Mouse (Mus musculus) midbrain, embryonic 13.5 days (tissue): ENCODE data around the gene Spsb4. TPM values are rescaled to one million over a fixed set of nuclear protein-coding genes. Genes with fewer than 3 reads are reported as not detected.

Source experiments
- ATAC-seq: fragments of 200-750 bp; cut with Nextera tagmentation; 2 replicates; pipeline ENCODE4 v1.8.0; 2017; ENCODE audit warnings: mild to moderate bottlenecking, moderate TSS enrichment, moderate library complexity
- H3K27ac ChIP-seq: fragments of 300-500 bp; sonication (generic); 2 replicates; pipeline ENCODE4 v1.5.1; 2015; ENCODE audit warnings: inconsistent platforms, mild to moderate bottlenecking, moderate library complexity
- H3K27me3 ChIP-seq: fragments of 300-500 bp; sonication (generic); 2 replicates; pipeline ENCODE4 v1.6.1; 2015; ENCODE audit warnings: mild to moderate bottlenecking, inconsistent platforms
- H3K36me3 ChIP-seq: fragments of 300-500 bp; sonication (generic); 2 replicates; pipeline ENCODE4 v1.6.1; 2015; ENCODE audit warnings: mild to moderate bottlenecking, inconsistent platforms
- H3K4me1 ChIP-seq: fragments of 300-500 bp; sonication (generic); replicated peaks from 2 replicates; pipeline ENCODE4 v1.6.1; 2015; ENCODE audit warnings: inconsistent platforms
- H3K4me2 ChIP-seq: fragments of 300-500 bp; sonication (generic); replicated peaks from 2 replicates; pipeline ENCODE4 v1.6.1; 2015; ENCODE audit warnings: moderate library complexity, mild to moderate bottlenecking, inconsistent platforms
- H3K4me3 ChIP-seq: fragments of 300-500 bp; sonication (generic); replicated peaks from 2 replicates; pipeline ENCODE4 v1.5.1; 2015; ENCODE audit warnings: mild to moderate bottlenecking, inconsistent platforms
- H3K9ac ChIP-seq: fragments of 300-500 bp; sonication (generic); replicated peaks from 2 replicates; pipeline ENCODE4 v1.6.1; 2015; ENCODE audit warnings: mild to moderate bottlenecking, inconsistent platforms
- H3K9me3 ChIP-seq: fragments of 300-500 bp; sonication (generic); 2 replicates; pipeline ENCODE4 v1.6.1; 2016; ENCODE audit warnings: mild to moderate bottlenecking, inconsistent platforms
- WGBS: fragments of 180-500 bp; shearing (Covaris S2); methylation state at CpG from one replicate; pipeline ENCODE4 v1.1.7; 2015; 5-methylcytosine and 5-hydroxymethylcytosine counted together
- polyA plus RNA-seq: library from polyadenylated mRNA; unstranded; fragments of >200 nt; fragmentation: Nextera tagmentation; extraction: Ambion mirVana; gene quantifications from 2 replicates; pipeline ENCODE4 v1.2.1, GENCODE M21; 2015

The Spsb4 gene
- polyA plus RNA-seq: 64.2 and 64.9 TPM in 2 replicates

GRCm38 (mm10) chr9:97018677-97019147 is at the start of gene Spsb4:
Gene Spsb4 (minus strand): TSS chr9:97018843.
- Histone ChIP-seq H3K27ac (peak within 1 kb of the TSS; percentile 99), H3K4me2 (peak within 1 kb of the TSS; percentile 78), H3K4me3 (peak within 1 kb of the TSS; percentile 83), H3K9ac (peak within 1 kb of the TSS; percentile 96), H3K27me3 (no peaks in the 10 kb centered on the region), H3K36me3 (no peaks in the 10 kb centered on the region), H3K4me1 (peaks cover 53% of the 10 kb centered on the region), H3K9me3 (no peaks in the 10 kb centered on the region)
- under 1% methylated on average over 34 of the region's 47 CpGs for WGBS
- peak; percentile 93 for ATAC-seq

DNA sequence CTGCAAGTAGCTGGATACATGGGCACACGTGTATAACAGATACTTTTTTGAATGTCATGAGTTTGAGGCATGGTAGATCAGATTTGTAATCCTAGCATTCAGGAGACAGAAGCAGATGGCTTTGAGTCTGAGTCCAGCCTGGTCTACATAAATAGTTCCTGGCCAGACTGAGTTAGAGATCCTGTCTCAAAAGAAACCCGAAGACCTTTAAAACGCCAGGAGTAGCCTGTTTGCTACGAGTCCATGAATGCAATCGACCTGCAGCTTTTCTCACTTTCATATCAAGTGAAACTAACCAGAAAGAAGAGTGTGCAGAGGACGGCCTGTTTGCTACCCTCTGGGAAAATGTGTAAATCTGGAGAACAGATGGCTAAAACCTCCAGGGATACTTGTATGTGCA is 49.1 kb upstream of the Spsb4 start:
- 76% methylated on average over 6 of the region's 6 CpGs for WGBS
- H3K36me3 ChIP-seq: no peaks in the 10 kb centered on the region
- H3K4me2 ChIP-seq: no peak overlapping the region
- no peaks in the 10 kb centered on the region for H3K27me3 ChIP-seq
- ATAC-seq: no peak
- H3K27ac ChIP-seq: no peak overlapping the region
- H3K4me1 ChIP-seq: peaks cover 14% of the 10 kb centered on the region
- no peak overlapping the region for H3K9ac ChIP-seq
- H3K9me3 ChIP-seq: no peaks in the 10 kb centered on the region
- H3K4me3 ChIP-seq: no peak overlapping the region

DNA sequence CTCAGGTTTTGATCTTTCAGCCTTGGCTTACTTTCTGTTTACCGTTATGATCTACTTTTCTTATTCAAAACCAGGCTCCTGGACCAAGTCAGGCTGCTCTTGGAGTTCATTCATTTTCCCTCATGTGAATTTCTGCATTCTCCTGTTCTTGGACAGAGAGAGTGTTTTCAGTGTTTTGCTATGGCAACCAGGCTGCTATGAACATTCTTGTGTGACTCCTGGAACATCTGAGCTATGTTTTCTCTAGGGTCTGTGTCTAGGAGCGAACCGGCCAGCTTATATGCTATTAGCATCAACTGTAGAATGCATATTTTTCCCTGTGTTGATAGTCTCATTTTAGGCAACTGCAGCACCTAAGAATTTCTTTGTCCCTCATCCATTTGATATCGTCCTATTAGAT is 47.2 kb upstream of the Spsb4 start:
- no peak overlapping the region for H3K9ac ChIP-seq
- H3K36me3 ChIP-seq: no peaks in the 10 kb centered on the region
- H3K9me3 ChIP-seq: no peaks in the 10 kb centered on the region
- H3K4me1 ChIP-seq: peaks cover 16% of the 10 kb centered on the region
- 59% methylated on average over 4 of the region's 4 CpGs for WGBS
- H3K4me2 ChIP-seq: no peak overlapping the region
- no peaks in the 10 kb centered on the region for H3K27me3 ChIP-seq
- no peak overlapping the region for H3K27ac ChIP-seq
- ATAC-seq: no peak
- H3K4me3 ChIP-seq: no peak overlapping the region

GRCm38 (mm10) chr9:97065216-97065615 is 46.6 kb upstream of the Spsb4 start:
- no peaks in the 10 kb centered on the region for H3K9me3 ChIP-seq
- no peak overlapping the region for H3K4me3 ChIP-seq
- peaks cover 21% of the 10 kb centered on the region for H3K4me1 ChIP-seq
- no peaks in the 10 kb centered on the region for H3K27me3 ChIP-seq
- no peak overlapping the region for H3K4me2 ChIP-seq
- no peak overlapping the region for H3K9ac ChIP-seq
- WGBS: 50% methylated on average over 5 of the region's 5 CpGs
- no peaks in the 10 kb centered on the region for H3K36me3 ChIP-seq
- no peak overlapping the region for H3K27ac ChIP-seq
- ATAC-seq: no peak

- WGBS: 94% methylated on average over 1 of the region's 1 CpGs
- Histone ChIP-seq H3K4me3 (no peak overlapping the region), H3K27me3 (no peaks in the 10 kb centered on the region), H3K27ac (no peak overlapping the region), H3K4me2 (no peak overlapping the region), H3K36me3 (no peaks in the 10 kb centered on the region), H3K4me1 (peaks cover 21% of the 10 kb centered on the region), H3K9me3 (no peaks in the 10 kb centered on the region), H3K9ac (no peak overlapping the region)
- ATAC-seq: no peak
These were observed 45.5 kb upstream of the Spsb4 start for GRCm38 (mm10) chr9:97064161-97064560.

- ATAC-seq: no peak
- 94% methylated on average over 9 of the region's 9 CpGs for WGBS
- no peak overlapping the region for H3K27ac ChIP-seq
- no peak overlapping the region for H3K4me3 ChIP-seq
- H3K27me3 ChIP-seq: no peaks in the 10 kb centered on the region
- no peaks in the 10 kb centered on the region for H3K9me3 ChIP-seq
- peaks cover 20% of the 10 kb centered on the region for H3K4me1 ChIP-seq
- H3K36me3 ChIP-seq: no peaks in the 10 kb centered on the region
- H3K4me2 ChIP-seq: no peak overlapping the region
- H3K9ac ChIP-seq: no peak overlapping the region
These were observed 43.1 kb upstream of the Spsb4 start for GRCm38 (mm10) chr9:97061696-97062095.

GRCm38 (mm10) chr9:97056541-97057338 is 38.1 kb upstream of the Spsb4 start:
- H3K27me3 ChIP-seq: no peaks in the 10 kb centered on the region
- H3K4me3 ChIP-seq: no peak overlapping the region
- H3K36me3 ChIP-seq: no peaks in the 10 kb centered on the region
- H3K4me2 ChIP-seq: peak overlapping the region; percentile 16
- no peaks in the 10 kb centered on the region for H3K9me3 ChIP-seq
- H3K4me1 ChIP-seq: peaks cover 21% of the 10 kb centered on the region
- no peak; the same call in 1 of the 2 replicates for ATAC-seq
- WGBS: 55% methylated on average over 18 of the region's 18 CpGs
- H3K9ac ChIP-seq: 0 out of 2 replicates have a peak overlapping the region, but pooled peaks have one; percentile 30
- H3K27ac ChIP-seq: peak overlapping the region; percentile 48; the same call in 1 of the 2 replicates

- Histone ChIP-seq H3K36me3 (no peaks in the 10 kb centered on the region), H3K4me1 (peaks cover 26% of the 10 kb centered on the region), H3K27ac (peak overlapping the region; percentile 48; the same call in 1 of the 2 replicates), H3K9me3 (no peaks in the 10 kb centered on the region), H3K4me3 (no peak overlapping the region), H3K27me3 (no peaks in the 10 kb centered on the region), H3K4me2 (0 out of 2 replicates have a peak overlapping the region, but pooled peaks have one; percentile 15), H3K9ac (no peak overlapping the region)
- ATAC-seq: no peak
- 38% methylated on average over 14 of the region's 14 CpGs for WGBS
These were observed 37.3 kb upstream of the Spsb4 start for GRCm38 (mm10) chr9:97055906-97056305.

DNA sequence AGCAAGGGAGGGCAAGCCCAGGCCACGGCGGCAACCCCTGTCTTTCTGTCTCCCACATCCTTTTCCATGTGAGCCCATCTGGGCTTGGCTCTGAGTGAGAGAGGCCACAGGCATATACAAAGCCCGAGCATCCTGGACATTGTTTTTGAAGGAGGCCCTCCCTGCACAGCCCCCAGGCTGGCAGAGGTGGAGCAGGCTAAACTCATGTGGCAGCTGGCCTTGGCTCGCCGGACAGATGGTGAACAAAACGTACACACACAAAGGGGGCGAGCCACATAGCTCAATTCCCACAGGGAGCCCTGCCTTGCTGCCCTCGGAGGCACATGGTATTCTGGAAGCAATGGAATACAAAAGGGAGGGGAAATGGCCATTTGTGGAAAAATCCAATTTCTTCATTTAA is 32.5 kb upstream of the Spsb4 start:
- Histone ChIP-seq H3K4me3 (no peak overlapping the region), H3K36me3 (no peaks in the 10 kb centered on the region), H3K9me3 (no peaks in the 10 kb centered on the region), H3K4me2 (no peak overlapping the region), H3K27me3 (no peaks in the 10 kb centered on the region), H3K27ac (peak overlapping the region; percentile 68), H3K4me1 (peaks cover 20% of the 10 kb centered on the region), H3K9ac (no peak overlapping the region)
- ATAC-seq: peak; percentile 91
- WGBS: 16% methylated on average over 8 of the region's 8 CpGs

- H3K27me3 ChIP-seq: no peaks in the 10 kb centered on the region
- H3K4me1 ChIP-seq: peaks cover 11% of the 10 kb centered on the region
- no peaks in the 10 kb centered on the region for H3K9me3 ChIP-seq
- H3K4me2 ChIP-seq: no peak overlapping the region
- no peaks in the 10 kb centered on the region for H3K36me3 ChIP-seq
- H3K9ac ChIP-seq: no peak overlapping the region
- H3K4me3 ChIP-seq: no peak overlapping the region
- H3K27ac ChIP-seq: no peak overlapping the region
- 90% methylated on average over 4 of the region's 4 CpGs for WGBS
- no peak for ATAC-seq
These were observed 27.6 kb upstream of the Spsb4 start for GRCm38 (mm10) chr9:97046240-97046639.

DNA sequence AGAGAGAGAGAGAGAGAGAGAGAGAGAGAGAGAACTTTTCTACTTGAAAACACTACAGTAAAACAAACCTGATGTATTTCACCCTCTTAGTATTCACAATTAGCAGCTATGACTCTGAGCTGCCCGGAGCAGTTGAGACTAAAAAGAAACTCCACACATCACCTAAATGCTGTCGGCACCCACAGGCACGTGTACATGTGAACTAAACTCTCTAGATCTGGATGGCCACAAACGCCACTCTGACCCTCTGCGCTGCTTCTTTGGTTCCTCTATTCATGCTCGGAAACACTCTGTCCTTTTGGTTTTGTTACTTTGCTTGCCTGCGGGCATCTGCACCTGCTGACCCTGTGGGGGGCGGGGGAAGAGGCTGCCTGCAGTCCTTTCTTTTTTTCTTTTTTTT is 23.0 kb upstream of the Spsb4 start:
- WGBS: 62% methylated on average over 8 of the region's 8 CpGs
- Histone ChIP-seq H3K27me3 (no peaks in the 10 kb centered on the region), H3K4me1 (0 out of 2 replicates have a peak, but pooled peaks cover 5% of the 10 kb centered on the region), H3K4me2 (no peak overlapping the region), H3K4me3 (no peak overlapping the region), H3K9ac (no peak overlapping the region), H3K27ac (no peak overlapping the region), H3K36me3 (no peaks in the 10 kb centered on the region), H3K9me3 (no peaks in the 10 kb centered on the region)
- no peak for ATAC-seq

- ATAC-seq: no peak
- Histone ChIP-seq H3K9ac (no peak overlapping the region), H3K36me3 (no peaks in the 10 kb centered on the region), H3K27me3 (no peaks in the 10 kb centered on the region), H3K27ac (no peak overlapping the region), H3K4me3 (no peak overlapping the region), H3K4me2 (no peak overlapping the region), H3K4me1 (0 out of 2 replicates have a peak, but pooled peaks cover 5% of the 10 kb centered on the region), H3K9me3 (no peaks in the 10 kb centered on the region)
- 96% methylated on average over 3 of the region's 3 CpGs for whole genome bisulfite sequencing
These were observed 19.4 kb upstream of the Spsb4 start for GRCm38 (mm10) chr9:97038010-97038409.
